Mouse (Mus musculus): ENCODE data around the gene Arhgdig. TPM values are rescaled to one million over a fixed set of nuclear protein-coding genes. Genes with fewer than 3 reads are reported as not detected.

Arhgdig gene
- total RNA-seq, 2 experiments from 2014 or later = 165 to 166 TPM

Other genes with a start within 250 kb of the Arhgdig start
- 10 to 100 TPM; 42.2 to 45.9 TPM for gene Capn15, start 222.0 kb downstream of the Arhgdig start, total RNA-seq (2021)
- 10 to 100 TPM; 79.6 to 82.5 TPM for gene Rab11fip3, start 138.2 kb downstream of the Arhgdig start, total RNA-seq (2021)
- gene Decr2, start 117.4 kb downstream of the Arhgdig start, total RNA-seq (2021) = 10 to 100 TPM; 21.7 to 24.3 TPM
- gene Nme4, start 112.2 kb downstream of the Arhgdig start, total RNA-seq (2021) = 1 to 10 TPM; 8.9 to 9.6 TPM
- gene Tmem8, start 94.5 kb downstream of the Arhgdig start, total RNA-seq (2021) = 1 to 10 TPM; 7.0 to 7.7 TPM
- gene Mrpl28, start 84.3 kb downstream of the Arhgdig start, total RNA-seq (2021) = 10 to 100 TPM; 74.2 to 80.5 TPM
- gene Axin1, start 69.1 kb downstream of the Arhgdig start, total RNA-seq (2021) = 10 to 100 TPM; 37.5 to 37.8 TPM
- gene Pdia2, start 8.7 kb downstream of the Arhgdig start, total RNA-seq (2021) = under 1 TPM; 0.40 to 0.80 TPM
- gene Rgs11, start 4.8 kb downstream of the Arhgdig start, total RNA-seq (2021) = 10 to 100 TPM; 46.8 to 48.6 TPM
- 10 to 100 TPM; 25.3 to 29.9 TPM for gene Fam234a, start 36.5 kb upstream of the Arhgdig start, total RNA-seq (2021)
- 100 to 1,000 TPM; 106 to 112 TPM for gene Luc7l, start 45.1 kb upstream of the Arhgdig start, total RNA-seq (2021)
- 10 to 100 TPM; 85.3 to 88.4 TPM for gene Neurl1b, start 207.0 kb upstream of the Arhgdig start, total RNA-seq (2021)